Mouse (Mus musculus): ENCODE measurements around the gene Pak7. TPM values are rescaled to one million over a fixed set of nuclear protein-coding genes. Genes with fewer than 3 reads are reported as not detected.

Pak7 gene
- total RNA-seq, 2 experiments from 2014 or later = 25.2 to 25.3 TPM

- DNase-seq (ENCODE audit: low spot score in 2 of 2) = no peak
These were observed 183.7 kb downstream of the Pak7 start for GRCm38 (mm10) chr2:136204034-136204433.

DNA sequence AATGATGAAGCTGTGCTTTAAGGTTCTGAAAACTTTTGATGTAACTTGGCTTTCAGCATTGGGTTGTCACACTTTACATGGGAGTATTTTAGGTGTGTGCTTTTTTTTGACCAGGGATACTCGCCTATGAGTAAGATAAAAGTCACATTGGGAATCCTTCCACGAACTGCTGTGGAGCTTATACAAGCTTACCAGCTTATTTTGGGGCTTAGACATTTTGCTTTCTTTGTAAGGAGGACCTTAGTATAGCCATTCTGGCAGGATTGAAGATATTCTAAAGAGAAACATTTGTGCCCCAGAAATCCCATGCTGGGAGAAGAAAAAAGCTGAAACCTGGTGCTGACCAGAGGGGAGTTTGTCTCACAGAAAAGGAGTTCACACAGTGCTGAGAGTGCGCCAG is 212.7 kb downstream of the Pak7 start:
- DNase-seq (ENCODE audit: low spot score in 2 of 2) = no peak

- no peak for DNase-seq (ENCODE audit: low spot score in 2 of 2)
These were observed 237.0 kb downstream of the Pak7 start for GRCm38 (mm10) chr2:136150752-136151151.

DNA sequence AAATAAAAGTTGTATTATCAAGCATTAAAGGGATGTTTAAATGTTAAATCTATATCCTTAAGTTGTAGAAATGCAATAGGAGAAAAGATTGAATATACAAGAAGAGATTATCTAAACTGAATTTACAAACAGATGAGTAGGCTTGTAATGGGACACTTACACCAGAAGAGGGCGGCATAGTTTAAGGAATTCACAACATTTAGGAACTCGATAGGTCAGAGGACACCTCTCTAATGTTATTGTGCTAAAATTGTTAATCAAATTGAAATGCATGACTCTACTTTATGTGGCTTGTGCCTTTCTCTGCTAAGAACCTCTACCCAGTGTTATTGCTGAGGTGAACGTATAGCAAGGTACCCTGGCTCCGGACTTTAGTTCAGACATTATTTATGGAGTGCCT is 238.2 kb downstream of the Pak7 start:
- DNase-seq (ENCODE audit: low spot score in 2 of 2) = peak in 1 of 2 experiments; percentile 40

DNA sequence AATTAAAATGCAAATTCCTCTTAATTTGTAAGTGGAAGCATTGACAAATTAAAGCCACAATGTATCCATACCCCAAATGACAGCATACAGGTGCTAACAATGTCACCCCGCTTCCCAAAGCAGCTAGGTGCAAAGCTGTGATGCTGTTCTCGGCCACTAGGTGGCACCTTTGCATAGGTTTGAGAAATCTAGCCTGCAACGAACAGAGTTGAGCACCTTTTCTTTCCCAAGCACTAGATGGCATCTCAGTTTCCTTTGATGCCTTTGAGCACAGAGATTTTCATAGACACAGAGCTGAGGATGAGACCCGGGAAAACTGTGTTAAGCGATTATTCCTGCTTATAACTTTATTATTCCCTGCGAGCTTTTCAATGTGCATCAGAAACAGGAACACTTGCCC is 238.8 kb downstream of the Pak7 start:
- DNase-seq (ENCODE audit: low spot score in 2 of 2) = peak; percentile 71 to 85

GRCm38 (mm10) chr2:136140807-136141206 is 247.0 kb downstream of the Pak7 start:
- no peak for DNase-seq (ENCODE audit: low spot score in 2 of 2)

DNA sequence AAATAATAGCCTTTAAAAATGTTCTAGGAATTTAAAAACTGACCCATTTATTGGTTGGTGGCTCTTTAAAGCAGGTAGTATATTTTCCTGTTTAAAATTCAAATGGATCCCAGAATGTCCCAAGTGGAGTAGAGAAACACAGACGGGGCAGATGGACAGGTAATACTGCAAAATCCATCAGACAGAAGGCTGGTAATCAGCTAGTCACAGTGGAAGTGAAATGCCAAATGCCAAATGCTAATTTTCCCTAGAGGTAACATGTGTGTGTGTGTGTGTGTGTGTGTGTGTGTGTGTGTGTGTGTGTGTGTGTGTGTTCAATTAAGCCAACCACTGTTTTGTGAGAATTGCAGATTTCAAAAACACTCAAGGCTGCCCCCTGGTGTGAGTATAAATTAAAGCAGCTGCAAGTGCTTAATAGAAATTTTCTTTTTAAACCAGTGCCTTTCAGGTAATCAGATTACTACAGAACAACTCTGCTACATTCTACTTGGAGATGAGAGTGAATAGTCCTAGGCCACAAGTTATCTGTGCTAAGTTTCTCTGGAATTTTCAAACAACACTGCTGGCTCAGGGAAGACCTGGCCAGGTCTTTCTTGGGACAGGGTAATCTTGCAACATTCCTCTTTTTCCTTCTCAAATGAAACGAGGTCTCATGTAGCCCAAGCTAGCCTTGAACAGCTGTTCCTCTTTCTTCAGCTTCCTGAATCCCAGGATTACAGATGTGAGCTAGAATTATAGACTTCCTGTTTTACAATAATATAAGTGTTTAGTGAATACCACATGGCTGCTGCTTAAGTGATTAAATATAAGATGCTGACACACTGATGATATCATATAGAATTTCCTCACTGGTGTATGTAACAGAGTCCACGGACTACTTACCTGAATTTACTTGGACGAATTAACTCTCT is 248.4 kb downstream of the Pak7 start:
- DNase-seq (ENCODE audit: low spot score in 2 of 2) = peak; percentile 44 to 54

DNA sequence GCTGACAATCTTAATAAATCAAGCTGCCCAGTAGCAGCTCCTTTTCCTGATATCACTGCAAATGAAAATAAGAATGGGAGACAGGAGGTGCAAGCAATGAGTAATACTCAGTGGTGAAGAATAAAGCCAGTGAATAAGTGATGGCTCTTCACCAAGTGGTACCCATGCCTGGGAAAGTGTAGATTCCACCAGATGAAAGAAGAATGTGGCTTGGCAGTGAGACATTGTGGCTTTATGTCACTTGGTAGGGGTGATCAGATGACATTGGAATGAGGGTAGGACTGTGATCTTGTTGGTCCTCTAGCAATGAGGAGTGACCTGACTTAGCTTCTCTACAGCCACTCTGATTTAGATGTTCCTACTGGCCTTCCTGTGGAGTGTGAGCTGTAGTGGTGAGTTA is 249.3 kb downstream of the Pak7 start:
- no peak for DNase-seq (ENCODE audit: low spot score in 2 of 2)

DNA sequence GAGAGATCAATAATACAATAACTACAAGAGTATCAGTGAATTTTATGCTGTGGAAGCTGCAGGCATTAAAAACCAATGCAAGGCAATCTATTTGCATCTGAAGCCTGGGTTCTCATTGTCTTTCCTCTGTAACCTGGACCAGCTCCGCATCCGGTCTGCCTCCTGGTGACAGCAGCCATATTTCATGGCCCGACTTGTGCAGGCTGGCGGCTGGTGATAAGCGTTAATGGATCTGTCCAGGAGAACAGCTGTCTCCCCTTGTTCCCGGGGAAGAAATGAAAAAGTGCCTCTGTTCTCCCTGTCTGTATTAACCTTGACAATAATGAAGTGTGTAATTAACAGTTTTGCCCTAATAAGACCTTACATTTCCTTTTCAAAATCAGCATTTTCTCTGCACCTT is 265.9 kb downstream of the Pak7 start:
- DNase-seq (ENCODE audit: low spot score in 2 of 2) = no peak

- no peak for DNase-seq (ENCODE audit: low spot score in 2 of 2)
These were observed 269.8 kb downstream of the Pak7 start for GRCm38 (mm10) chr2:136118006-136118405.

- no peak for DNase-seq (ENCODE audit: low spot score in 2 of 2)
These were observed 274.4 kb downstream of the Pak7 start for GRCm38 (mm10) chr2:136113374-136113773.

DNA sequence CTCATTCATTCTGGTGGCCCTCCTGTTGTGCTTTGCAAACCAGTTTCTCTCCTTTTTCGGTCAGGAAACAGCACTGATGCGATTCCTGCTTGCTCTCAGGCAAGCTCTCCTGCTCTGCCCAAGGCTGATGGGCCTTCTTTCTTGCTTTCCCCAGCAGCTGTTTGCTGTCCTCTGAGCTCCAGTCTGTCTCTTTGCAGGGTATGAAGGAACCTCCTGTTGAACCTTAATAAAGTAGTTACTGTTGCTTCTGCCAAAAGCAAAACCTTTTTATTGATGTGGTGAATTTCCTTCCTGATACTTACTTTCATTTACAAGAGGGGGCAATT is 278.8 kb downstream of the Pak7 start:
- peak; percentile 46 to 53 for DNase-seq (ENCODE audit: low spot score in 2 of 2)

DNA sequence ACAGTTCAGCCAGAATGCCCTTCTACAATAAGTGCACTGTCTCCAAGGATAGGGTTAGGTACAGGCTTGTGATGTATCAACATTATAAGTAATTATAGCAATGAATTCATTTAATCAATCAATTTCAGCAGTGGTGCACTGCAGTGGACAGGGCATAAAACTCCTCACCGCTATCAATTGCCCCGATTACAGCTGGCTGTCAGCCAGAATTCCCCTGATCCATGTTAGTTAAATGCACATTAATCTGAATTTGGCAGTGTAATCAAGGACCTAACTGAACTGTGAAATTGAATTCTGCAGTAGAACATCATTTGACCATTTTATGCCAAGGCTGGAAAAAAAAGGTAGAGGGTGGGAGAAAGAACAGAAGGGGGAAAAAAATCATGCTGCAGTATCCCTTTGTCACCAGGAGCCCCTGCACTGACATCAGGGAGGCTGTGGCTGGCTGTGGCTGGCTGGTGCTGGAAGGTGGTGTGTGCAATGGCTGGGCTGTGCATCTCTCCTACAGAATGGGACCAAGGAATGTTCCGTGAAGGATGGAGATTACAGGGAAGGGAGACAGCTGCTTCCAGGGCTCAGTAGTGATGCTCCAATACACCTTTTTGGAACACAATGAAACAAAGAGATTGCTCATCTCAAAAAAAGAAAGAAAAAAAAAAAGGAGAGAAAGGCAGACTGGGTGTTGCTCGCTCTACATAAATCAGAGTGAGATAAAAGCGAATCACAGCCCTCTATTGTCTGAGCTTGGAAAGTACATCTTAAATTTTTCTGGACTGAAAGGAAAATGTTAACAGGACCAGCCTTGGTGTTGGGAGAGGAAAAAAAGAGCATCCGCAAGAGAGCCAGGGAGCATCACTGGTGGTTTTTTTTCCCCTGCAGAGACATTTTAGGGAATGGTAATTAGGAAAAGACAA is 279.4 kb downstream of the Pak7 start:
- DNase-seq (ENCODE audit: low spot score in 2 of 2) = peak in 1 of 2 experiments; percentile 21

DNA sequence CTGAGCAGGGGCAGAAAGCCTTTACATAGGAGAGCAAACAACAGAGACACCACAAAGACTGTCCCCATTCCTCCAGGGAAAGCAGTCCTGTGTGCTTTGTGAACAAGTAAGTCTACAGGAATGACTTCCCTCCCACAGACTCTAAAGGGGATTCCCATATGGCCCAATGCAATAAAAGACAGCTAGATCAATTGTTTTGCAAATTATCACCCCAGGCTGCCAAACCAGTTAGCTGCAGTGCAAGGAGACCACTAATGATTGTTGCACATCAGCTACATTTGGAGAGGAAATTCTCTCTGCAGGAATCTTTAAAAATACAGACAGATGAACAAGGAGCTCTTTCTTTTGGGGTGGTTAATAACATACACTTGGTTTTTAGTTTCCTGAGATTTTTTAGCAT is 280.2 kb downstream of the Pak7 start:
- DNase-seq (ENCODE audit: low spot score in 2 of 2) = peak in 1 of 2 experiments; percentile 20

- DNase-seq (ENCODE audit: low spot score in 2 of 2) = no peak
These were observed 290.6 kb downstream of the Pak7 start for GRCm38 (mm10) chr2:136097143-136097542.

DNA sequence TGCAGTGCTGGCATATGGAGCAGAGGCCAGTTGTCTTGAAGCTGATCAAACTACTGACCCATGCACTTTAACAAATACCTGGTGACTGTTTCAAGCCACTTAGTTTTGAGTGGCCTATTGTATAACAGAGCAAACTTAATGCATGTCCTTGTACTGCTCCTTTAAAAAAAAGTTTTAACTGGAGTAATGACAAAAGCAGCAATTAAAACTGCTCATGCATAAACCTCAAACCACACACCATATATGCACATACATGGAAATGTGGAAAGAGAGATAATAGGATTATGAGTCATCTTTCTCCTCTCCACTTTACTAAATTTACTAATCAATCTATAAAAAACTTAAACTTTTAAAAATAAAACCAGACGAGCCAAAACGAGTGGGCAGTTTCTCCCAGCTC is 291.8 kb downstream of the Pak7 start:
- DNase-seq (ENCODE audit: low spot score in 2 of 2) = no peak

DNA sequence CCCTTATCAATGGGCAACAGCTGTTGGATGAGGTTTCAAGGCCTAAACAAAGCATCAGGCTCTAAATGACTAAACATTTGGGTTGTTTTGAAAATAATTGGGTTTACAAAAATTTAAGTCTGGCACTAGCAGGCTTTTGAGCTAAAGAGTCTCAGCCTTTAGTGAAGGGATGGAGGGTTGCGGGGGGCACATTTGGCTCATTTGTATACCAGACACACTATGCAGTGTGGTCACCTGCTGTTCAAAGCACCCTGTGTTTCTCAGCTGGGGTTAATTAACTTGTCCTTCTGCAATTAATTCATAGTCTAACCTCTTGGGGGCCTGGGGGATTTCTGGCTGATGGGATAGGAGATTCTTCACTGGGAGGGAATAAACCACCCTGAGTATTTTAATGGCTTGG is 323.4 kb downstream of the Pak7 start:
- DNase-seq (ENCODE audit: low spot score in 2 of 2) = no peak

DNA sequence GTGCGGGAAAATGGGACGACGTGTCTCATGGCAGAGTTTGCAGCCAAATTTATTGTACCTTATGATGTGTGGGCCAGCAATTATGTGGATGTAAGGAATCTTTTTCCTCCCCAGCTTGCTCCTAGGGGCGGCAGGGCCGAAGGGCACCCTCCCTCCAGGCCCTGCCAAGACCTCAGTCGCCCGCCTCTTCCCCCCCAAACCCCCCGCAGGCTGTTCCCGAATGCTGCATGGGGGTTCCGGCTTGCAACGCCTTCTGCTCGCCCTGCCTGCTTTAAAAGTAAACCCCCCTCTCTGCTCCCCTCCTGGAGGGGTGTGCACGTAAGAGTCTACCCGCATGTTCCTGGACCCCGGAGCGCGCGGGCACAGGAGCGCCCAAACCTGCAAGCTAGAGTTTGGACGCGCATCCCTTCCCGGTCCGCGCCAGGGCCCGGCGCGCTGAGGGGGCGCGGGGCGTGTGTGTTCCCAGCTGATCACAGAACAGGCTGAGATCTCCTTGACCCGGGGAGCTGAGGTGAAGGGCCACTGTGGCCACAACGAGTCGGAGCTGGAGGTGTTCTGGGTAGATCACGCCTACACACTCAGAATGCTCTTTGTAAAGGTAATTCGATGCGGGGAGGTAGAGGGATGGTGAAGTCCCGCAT is 328.6 kb downstream of the Pak7 start:
- DNase-seq (ENCODE audit: low spot score in 2 of 2) = no peak

GRCm38 (mm10) chr2:136058398-136058797 is 329.4 kb downstream of the Pak7 start:
- DNase-seq (ENCODE audit: low spot score in 2 of 2) = no peak

DNA sequence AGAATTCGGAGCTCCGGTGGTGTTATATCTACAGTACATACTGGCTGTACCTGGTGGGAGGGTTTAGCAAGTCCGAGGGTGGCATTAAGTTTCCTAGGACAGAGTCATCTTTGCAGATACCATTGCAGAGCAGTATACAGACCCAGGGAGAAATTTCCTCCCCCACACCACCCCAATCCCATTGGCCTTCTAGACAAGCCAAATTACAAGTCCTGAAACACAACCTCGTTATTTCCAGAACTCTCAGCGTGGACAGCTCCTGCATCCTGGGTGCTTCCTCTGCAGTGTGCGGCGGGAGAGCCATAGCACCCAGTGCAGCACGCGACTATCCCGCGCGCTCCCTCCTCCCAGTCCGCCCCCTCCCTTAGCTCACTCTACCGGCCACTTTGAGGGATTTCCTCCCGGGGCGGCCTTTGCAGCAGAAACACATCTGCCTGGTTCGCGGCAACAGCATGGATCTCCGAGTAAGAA is 329.9 kb downstream of the Pak7 start:
- DNase-seq (ENCODE audit: low spot score in 2 of 2) = peak in 1 of 2 experiments; percentile 35

DNA sequence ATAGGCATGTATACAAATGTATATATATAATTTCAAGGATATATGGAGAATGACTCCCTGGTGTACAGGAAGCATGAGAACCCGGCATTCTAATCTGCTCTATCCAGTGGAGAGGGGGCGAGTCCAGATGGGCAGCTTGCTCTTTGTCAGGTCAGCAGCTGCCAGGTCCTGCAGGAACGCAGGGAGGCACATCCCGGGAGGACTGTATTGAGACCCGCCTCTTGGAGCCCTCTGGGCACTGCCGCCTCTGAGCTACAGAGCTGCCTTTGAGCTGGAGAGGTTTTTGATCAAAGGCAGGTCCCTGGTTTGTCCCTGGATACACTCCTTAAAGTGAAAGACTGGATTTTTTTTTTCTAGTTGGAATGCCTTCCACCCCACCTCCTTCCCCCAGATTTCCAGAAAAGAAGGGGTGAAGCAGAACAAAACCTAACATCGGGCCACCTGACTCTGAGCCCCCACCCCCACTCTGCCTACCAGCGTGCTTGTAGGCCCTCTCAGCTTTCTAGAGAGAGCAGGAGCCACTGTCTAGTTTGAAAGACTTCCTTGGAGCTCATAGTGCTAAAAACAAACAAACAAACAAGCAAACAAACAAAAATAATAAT is 336.0 kb downstream of the Pak7 start, which contains the start of gene Lamp5:
Lamp5 (plus strand) TSS at position 552 of the 602 bp plus-strand sequence.
- DNase-seq (ENCODE audit: low spot score in 2 of 2) = no peak
